Mouse (Mus musculus) skeletal muscle tissue, adult 2 months (tissue): ENCODE data around the gene Fancc.

Source experiments
- DNase-seq: peaks from one replicate; pipeline ENCODE4 v3.0.0-alpha.2; 2012; ENCODE audit warnings: low read depth, low spot score

Gene Fancc

GRCm38 (mm10) chr13:63421225-63421624 lies 75.9 kb downstream of the Fancc start:
- no peak for DNase-seq

GRCm38 (mm10) chr13:63418148-63418547 lies 78.9 kb downstream of the Fancc start:
- no peak for DNase-seq

- no peak for DNase-seq
Measured at GRCm38 (mm10) chr13:63416824-63417223, 80.3 kb downstream of the Fancc start.

- no peak for DNase-seq
Measured at GRCm38 (mm10) chr13:63412662-63413061, 84.4 kb downstream of the Fancc start.

- no peak for DNase-seq
Measured at GRCm38 (mm10) chr13:63411310-63412022, 85.6 kb downstream of the Fancc start.

GRCm38 (mm10) chr13:63410578-63411298 lies 86.3 kb downstream of the Fancc start:
- no peak for DNase-seq

- DNase-seq, result no peak
Measured at GRCm38 (mm10) chr13:63405151-63405550, 91.9 kb downstream of the Fancc start.

GRCm38 (mm10) chr13:63404657-63405056 lies 92.4 kb downstream of the Fancc start:
- no peak for DNase-seq

- peak; percentile 18 for DNase-seq
Measured at GRCm38 (mm10) chr13:63402823-63403222, 94.3 kb downstream of the Fancc start.

GRCm38 (mm10) chr13:63400069-63400468 lies 97.0 kb downstream of the Fancc start:
- peak; percentile 52 for DNase-seq

GRCm38 (mm10) chr13:63397420-63397819 lies 99.7 kb downstream of the Fancc start:
- peak; percentile 50 for DNase-seq

- DNase-seq, result no peak
Measured at GRCm38 (mm10) chr13:63394304-63395063, 102.6 kb downstream of the Fancc start.

- DNase-seq, result no peak
Measured at GRCm38 (mm10) chr13:63385234-63385633, 111.8 kb downstream of the Fancc start.

GRCm38 (mm10) chr13:63384775-63385174 lies 112.3 kb downstream of the Fancc start:
- DNase-seq, result no peak

- no peak for DNase-seq
Measured at GRCm38 (mm10) chr13:63382206-63382605, 114.9 kb downstream of the Fancc start.

- no peak for DNase-seq
Measured at GRCm38 (mm10) chr13:63373460-63374166, 123.5 kb downstream of the Fancc start.

- DNase-seq, result no peak
Measured at GRCm38 (mm10) chr13:63361755-63362154, 135.3 kb downstream of the Fancc start.

GRCm38 (mm10) chr13:63360111-63360885 lies 136.8 kb downstream of the Fancc start:
- DNase-seq, result no peak

- no peak for DNase-seq
Measured at GRCm38 (mm10) chr13:63359393-63359792, 137.7 kb downstream of the Fancc start.

GRCm38 (mm10) chr13:63356558-63356957 lies 140.5 kb downstream of the Fancc start:
- peak; percentile 30 for DNase-seq

- DNase-seq, result no peak
Measured at GRCm38 (mm10) chr13:63356101-63356500, 141.0 kb downstream of the Fancc start.
